Mouse (Mus musculus): Measurements from ENCODE around the gene Adcy4.

DNA sequence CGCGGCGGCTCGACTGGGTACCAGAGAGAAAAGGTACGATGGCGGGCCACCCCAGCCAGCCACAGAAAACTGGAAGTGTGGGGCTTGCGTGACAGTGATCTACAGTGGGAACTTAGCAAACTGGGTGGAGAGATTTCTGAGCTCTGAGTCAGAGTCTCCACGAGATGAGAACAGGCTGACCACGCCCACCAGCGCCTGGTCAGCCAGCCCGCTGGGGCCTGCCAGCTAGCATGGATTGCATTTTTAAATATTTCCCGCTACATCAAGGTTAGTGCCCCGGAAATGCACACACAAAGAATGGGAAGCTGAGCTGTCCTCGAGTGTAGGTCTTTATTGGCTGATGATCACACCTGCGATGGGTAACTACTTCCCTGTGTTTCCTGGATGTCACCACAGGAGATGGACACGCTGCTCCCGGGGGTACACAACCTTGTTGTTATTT is 31.4 kb upstream of the Adcy4 start:
- no peak for TF ChIP-seq CTCF (IDR thresholded peaks at IDR 0.05; ENCODE audit: low read depth)
- no peak for TF ChIP-seq EP300 (IDR thresholded peaks at IDR 0.05; ENCODE audit: low read depth)
